Mouse (Mus musculus): ENCODE data around the gene Pofut2.

Gene Pofut2

DNA sequence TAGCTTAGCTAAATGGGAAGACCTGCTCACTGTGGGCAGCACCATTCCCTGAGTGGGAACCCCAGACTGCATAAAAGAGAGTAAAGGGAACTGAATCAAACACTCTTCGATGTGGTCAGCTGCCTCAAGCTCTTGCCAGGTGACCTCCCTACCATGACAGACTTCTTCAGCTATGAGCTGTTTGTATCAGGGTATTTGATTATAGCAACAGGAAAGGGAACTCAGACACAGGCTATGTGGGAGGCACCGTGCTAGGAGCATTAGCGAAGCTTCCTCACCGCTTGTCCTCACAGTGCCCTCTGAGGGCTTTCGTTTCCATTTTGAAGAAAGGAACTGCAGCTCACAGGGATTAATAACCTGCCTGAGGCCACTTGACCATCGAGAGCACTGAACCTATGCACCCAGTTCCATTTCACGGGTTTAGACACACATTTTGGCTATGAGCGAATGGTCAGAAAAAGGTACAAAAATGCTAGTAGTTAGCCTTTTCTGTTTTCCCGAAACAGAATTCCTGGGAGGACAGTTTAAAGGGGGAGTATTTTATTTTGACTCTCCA lies 55.8 kb downstream of the Pofut2 start:
- DNase-seq (ENCODE audit: low spot score), result no peak

DNA sequence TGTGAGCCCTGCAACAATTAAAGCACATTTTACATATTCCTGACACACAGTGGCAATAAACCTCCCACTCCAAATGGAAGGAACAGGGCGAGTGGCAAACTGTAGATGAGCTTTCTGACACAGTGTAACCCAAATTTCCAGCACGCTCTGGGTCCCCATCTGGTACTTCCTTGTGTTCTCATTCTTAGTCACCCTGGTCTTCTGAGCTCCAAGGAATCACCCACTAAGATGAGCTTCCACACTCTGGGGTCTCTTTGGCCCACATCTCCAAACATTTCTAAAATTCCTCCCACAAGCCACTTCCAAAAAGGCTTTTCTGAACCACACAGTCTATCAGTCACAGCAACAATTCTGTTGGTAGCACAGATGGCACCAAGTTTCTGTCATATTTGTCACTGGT lies 56.7 kb downstream of the Pofut2 start:
- DNase-seq (ENCODE audit: low spot score), result no peak

All from c-Kit-positive CD71-positive TER-119-positive erythroid progenitor cells, embryonic 14.5 days (primary cell).